Mouse (Mus musculus) kidney, postnatal 0 days (tissue): ENCODE results near the gene Qrich2. TPM values are rescaled to one million over a fixed set of nuclear protein-coding genes. Genes with fewer than 3 reads are reported as not detected.

ENCODE experiments used
- ATAC-seq: fragments of 200-750 bp; cut with Nextera tagmentation; replicated peaks from 2 replicates; pipeline ENCODE4 v1.8.0; 2017; ENCODE audit warnings: low read depth, moderate number of reproducible peaks, moderate TSS enrichment, moderate library complexity; ENCODE audit not compliant: low FRiP score
- DNase-seq: peaks from one replicate; pipeline ENCODE4 v3.0.0-alpha.2; 2016; ENCODE audit warnings: low spot score
- H3K27ac ChIP-seq: fragments of 300-500 bp; sonication (generic); 2 replicates; pipeline ENCODE4 v1.5.1; 2014; ENCODE audit warnings: mild to moderate bottlenecking
- H3K27me3 ChIP-seq: fragments of 300-500 bp; sonication (generic); 2 replicates; pipeline ENCODE4 v1.6.1; 2014; ENCODE audit warnings: low read length, mixed read lengths; ENCODE audit not compliant: insufficient read depth
- H3K36me3 ChIP-seq: fragments of 300-500 bp; sonication (generic); 2 replicates; pipeline ENCODE4 v1.6.1; 2014; ENCODE audit warnings: low read length, mixed read lengths; ENCODE audit not compliant: insufficient read depth
- H3K4me1 ChIP-seq: fragments of 300-500 bp; sonication (generic); replicated peaks from 2 replicates; pipeline ENCODE4 v1.6.1; 2014; ENCODE audit warnings: antibody characterized with exemption, low read length, mixed read lengths; ENCODE audit not compliant: insufficient read depth
- H3K4me2 ChIP-seq: fragments of 300-500 bp; sonication (generic); 2 replicates; pipeline ENCODE4 v1.6.1; 2014; ENCODE audit warnings: mild to moderate bottlenecking, low read length, moderate library complexity, mixed read lengths
- H3K4me3 ChIP-seq: fragments of 300-500 bp; sonication (generic); replicated peaks from 2 replicates; pipeline ENCODE4 v1.5.1; 2014; ENCODE audit warnings: low read depth, low read length
- H3K9ac ChIP-seq: fragments of 300-500 bp; sonication (generic); 2 replicates; pipeline ENCODE4 v1.6.1; 2014; ENCODE audit warnings: low read depth, low read length
- H3K9me3 ChIP-seq: fragments of 300-500 bp; sonication (generic); replicated peaks from 2 replicates; pipeline ENCODE4 v1.6.1; 2016; ENCODE audit warnings: low read length, inconsistent platforms, mixed read lengths
- CTCF ChIP-seq: IDR thresholded peaks from 2 replicates; pipeline ENCODE4 v1.5.1; 2016; ENCODE audit warnings: antibody characterized with exemption, low read depth, mild to moderate bottlenecking, moderate library complexity
- WGBS: fragments of 180-500 bp; shearing (Covaris S2); extraction: QIAGEN DNeasy Blood & Tissue Kit; methylation state at CpG from one replicate; pipeline ENCODE4 v1.1.7; 2014; 5-methylcytosine and 5-hydroxymethylcytosine counted together
- polyA plus RNA-seq: library from polyadenylated mRNA; unstranded; fragments of >200 nt; fragmentation: Nextera tagmentation; extraction: Ambion mirVana; gene quantifications from 2 replicates; pipeline ENCODE4 v1.2.1, GENCODE M21; 2015

The Qrich2 gene
- polyA plus RNA-seq, 1 experiment from 2014 or later, result 0.24 TPM

DNA sequence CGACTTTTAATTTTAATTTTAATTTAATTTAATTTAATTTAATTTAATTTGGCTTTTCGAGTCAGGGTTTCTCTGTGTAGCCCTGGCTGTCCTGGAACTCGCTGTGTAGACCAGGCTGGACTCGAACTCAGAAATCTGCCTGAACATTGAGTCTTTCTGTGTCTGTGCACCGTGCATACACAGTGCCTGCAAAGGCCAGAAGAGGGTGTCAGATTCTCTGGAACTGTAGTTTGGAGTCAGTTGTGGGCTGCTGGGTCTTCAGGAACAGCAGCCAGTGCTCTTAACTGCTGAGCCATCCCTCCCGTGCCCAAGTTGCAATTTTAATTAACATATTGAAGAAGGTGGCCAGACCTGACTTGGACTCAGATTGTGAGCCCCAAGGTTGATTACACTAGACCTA is 25.3 kb upstream of the Qrich2 start:
- ATAC-seq, result no peak
- Histone ChIP-seq H3K4me2 (no peak overlapping the region), H3K9me3 (no peaks in the 10 kb centered on the region), H3K27ac (no peak overlapping the region), H3K27me3 (no peaks in the 10 kb centered on the region), H3K4me1 (peaks cover 6% of the 10 kb centered on the region), H3K9ac (no peak overlapping the region), H3K36me3 (no peaks in the 10 kb centered on the region), H3K4me3 (no peak overlapping the region)
- WGBS, result 63% methylated on average over 6 of the region's 6 CpGs
- no peak for DNase-seq
- TF ChIP-seq CTCF, result peak; percentile 24; the same call in 1 of the 2 replicates

DNA sequence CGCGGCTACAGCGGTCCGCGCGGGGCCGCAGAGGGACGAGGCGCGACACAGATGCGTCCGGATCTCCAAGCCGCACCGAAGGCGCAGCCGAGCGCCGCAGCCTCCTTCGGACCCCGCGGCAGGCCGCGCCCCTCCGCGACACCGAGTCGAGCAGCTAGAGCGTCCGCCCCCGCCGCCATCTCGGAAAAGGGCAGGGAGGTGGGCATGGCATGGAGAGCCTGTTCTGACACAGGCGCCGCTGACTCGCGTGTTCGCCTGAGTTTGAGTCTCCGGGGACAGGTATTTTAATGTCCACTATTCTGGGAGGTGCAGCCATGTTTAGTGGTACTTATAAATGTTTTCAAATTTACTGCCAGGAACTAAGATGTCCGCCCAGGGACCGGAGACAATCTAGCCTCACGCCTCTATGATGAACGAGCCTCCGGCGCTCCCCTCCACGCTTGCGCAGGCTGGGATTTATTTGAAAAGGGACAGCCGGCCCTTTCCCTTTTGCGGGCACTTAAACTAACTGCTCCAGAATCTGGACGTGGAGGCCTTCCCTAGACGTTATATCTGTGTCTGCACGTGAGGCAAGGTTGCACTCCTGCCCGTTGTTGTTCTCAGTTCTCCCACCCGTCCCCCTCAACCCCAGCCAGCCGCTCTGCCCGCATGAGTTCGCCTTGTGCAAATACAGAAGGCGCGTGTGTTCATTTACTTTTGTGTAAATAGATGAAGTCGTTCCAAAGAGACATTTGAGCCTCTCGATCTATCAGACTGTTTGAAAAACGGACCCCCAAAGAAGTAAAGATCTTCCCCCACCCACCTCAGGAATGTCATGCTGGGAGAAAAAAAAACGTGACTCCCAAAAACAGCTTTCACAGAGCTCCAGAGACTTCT is 24.4 kb upstream of the Qrich2 start:
- peaks cover 6% of the 10 kb centered on the region for H3K4me1 ChIP-seq
- H3K36me3 ChIP-seq, result peaks cover 6% of the 10 kb centered on the region; the same call in 1 of the 2 replicates
- no peaks in the 10 kb centered on the region for H3K27me3 ChIP-seq
- peak overlapping the region; percentile 86 for H3K27ac ChIP-seq
- no peaks in the 10 kb centered on the region for H3K9me3 ChIP-seq
- ATAC-seq (peak; percentile 87), DNase-seq (peak; percentile 96)
- H3K4me3 ChIP-seq, result peak overlapping the region; percentile 70
- under 1% methylated on average over 45 of the region's 62 CpGs for WGBS
- peak overlapping the region; percentile 89 for H3K9ac ChIP-seq
- H3K4me2 ChIP-seq, result peak overlapping the region; percentile 62
- no peak for TF ChIP-seq CTCF

DNA sequence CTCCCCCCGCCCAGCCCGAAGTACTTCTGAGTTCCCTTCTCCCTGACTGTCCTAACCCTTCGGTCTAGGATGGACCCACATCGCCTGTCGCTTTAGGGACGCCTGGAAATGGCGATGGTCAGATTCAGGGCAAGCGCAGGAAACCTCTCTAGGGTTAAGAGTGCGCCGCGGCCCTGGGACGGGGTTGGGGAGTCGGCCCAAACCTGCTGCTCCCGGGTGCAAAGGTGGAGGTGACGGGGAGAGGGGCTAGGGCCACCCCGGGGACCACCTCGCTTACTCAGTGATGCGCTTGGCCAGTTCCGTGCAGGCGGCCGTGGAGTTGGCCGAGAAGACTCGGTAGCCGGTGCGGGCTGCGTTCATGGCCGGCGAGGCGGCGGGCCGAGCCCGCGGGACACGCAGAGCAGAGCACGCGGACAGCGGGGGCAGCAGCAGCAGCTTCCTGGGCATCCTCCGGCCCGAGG is 23.8 kb upstream of the Qrich2 start:
- 0% methylated on average over 37 of the region's 39 CpGs for WGBS
- Histone ChIP-seq H3K9ac (peak overlapping the region; percentile 89), H3K4me3 (peak overlapping the region; percentile 70), H3K27ac (peak overlapping the region; percentile 86), H3K36me3 (peaks cover 12% of the 10 kb centered on the region; the same call in 1 of the 2 replicates), H3K9me3 (no peaks in the 10 kb centered on the region), H3K4me2 (peak overlapping the region; percentile 62), H3K27me3 (no peaks in the 10 kb centered on the region), H3K4me1 (peaks cover 3% of the 10 kb centered on the region)
- no peak for TF ChIP-seq CTCF
- DNase-seq (peak; percentile 56), ATAC-seq (peak; percentile 54)

DNA sequence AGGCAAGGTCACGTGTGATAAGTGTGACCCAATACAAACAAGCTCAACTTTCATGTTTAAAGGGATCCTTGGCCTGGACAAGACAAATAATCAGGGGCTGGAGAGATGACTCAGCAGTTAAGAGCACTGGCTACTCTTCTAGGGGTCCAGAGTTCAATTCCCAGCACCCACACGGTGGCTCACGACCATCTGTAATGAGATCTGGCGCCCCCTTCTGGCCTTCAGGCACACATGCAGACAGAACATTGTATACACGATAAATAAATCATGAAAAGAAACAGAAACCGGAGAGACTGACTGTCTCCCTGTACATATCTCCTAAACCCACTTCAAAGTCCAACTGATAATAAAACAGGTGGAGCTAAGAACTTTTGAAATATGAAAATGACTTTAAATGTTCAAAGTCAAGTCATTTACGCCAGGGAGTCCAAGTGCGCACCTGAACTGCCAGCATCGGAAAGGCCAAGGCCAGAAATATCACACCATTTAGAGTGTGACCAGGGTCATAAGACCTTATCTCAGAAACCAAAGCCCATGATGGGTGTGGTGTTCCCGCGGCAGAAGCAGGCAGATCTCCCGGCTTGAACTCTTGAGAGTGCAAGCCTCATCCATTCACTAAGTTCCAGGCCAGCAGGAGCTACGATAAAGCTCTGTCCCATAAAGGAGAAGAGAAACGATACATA is 22.8 kb upstream of the Qrich2 start:
- H3K9me3 ChIP-seq, result no peaks in the 10 kb centered on the region
- 72% methylated on average over 14 of the region's 14 CpGs for WGBS
- peaks cover 19% of the 10 kb centered on the region; the same call in 1 of the 2 replicates for H3K36me3 ChIP-seq
- H3K4me3 ChIP-seq, result peak overlapping the region; percentile 70
- peak overlapping the region; percentile 62 for H3K4me2 ChIP-seq
- peak; percentile 61 for TF ChIP-seq CTCF
- no peak overlapping the region for H3K27ac ChIP-seq
- H3K27me3 ChIP-seq, result no peaks in the 10 kb centered on the region
- H3K9ac ChIP-seq, result peak overlapping the region; percentile 89; the same call in 1 of the 2 replicates
- ATAC-seq (no peak), DNase-seq (no peak)
- peaks cover 3% of the 10 kb centered on the region for H3K4me1 ChIP-seq

DNA sequence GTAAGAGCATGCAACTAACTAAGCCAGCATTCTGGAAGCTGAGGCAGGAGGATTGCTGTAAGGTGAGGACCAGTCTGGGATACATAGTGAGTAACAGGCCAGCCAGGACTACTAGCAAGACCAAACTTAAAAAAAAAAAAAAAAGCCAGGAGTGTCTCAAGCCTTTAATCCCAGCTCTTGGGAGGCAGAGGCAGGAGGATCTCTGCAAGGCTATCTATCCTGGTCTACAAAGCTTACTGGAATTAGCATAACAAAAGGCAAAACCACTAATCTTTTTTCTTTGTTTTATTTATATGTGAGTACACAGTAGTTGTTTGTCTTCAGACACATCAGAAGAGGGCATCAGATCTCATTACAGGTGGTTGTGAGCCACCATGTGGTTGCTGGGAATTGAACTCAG is 22.2 kb upstream of the Qrich2 start:
- Histone ChIP-seq H3K27me3 (no peaks in the 10 kb centered on the region), H3K9ac (no peak overlapping the region), H3K27ac (no peak overlapping the region), H3K4me1 (peaks cover 3% of the 10 kb centered on the region), H3K9me3 (no peaks in the 10 kb centered on the region), H3K4me3 (no peak overlapping the region), H3K4me2 (no peak overlapping the region), H3K36me3 (peaks cover 19% of the 10 kb centered on the region; the same call in 1 of the 2 replicates)
- DNase-seq (no peak), ATAC-seq (no peak)
- TF ChIP-seq CTCF, result no peak

DNA sequence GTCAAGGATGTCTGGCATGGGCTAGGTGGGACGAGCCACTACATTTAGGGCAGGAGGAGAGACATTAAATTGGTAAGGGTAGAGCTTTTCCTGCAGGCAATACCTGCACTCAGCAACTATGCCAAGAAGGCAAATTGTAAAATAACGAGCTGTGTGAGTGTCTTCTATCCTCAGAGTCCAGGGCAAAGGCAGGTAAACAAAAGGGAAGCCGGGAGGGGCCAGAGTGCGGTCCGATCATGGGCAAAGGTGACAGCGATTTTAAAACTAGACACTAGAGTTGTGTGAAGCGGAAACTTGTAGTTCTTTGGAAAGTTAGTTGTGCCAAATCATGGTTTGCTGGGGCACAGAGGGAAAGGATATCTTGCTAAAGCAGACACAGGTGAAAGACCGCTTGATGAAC is 18.2 kb upstream of the Qrich2 start:
- Histone ChIP-seq H3K4me3 (no peak overlapping the region), H3K4me1 (no peaks in the 10 kb centered on the region; the same call in 1 of the 2 replicates), H3K9me3 (no peaks in the 10 kb centered on the region), H3K9ac (no peak overlapping the region), H3K4me2 (no peak overlapping the region), H3K36me3 (peaks cover 38% of the 10 kb centered on the region), H3K27ac (no peak overlapping the region), H3K27me3 (no peaks in the 10 kb centered on the region)
- WGBS, result 77% methylated on average over 8 of the region's 8 CpGs
- no peak for ATAC-seq
- no peak for DNase-seq
- TF ChIP-seq CTCF, result no peak
